Mouse (Mus musculus) kidney, adult 2 months (tissue): ENCODE data around the gene Itgb6.

Experiments
- CTCF ChIP-seq: fragments of 200-500 bp; conservative IDR thresholded peaks from 2 replicates; pipeline ENCODE4 v1.5.1; 2011; ENCODE audit warnings: low read depth, mild to moderate bottlenecking, control low read depth, low read length, moderate library complexity, mixed read lengths; ENCODE audit not compliant: insufficient read depth, insufficient read length
- POLR2A ChIP-seq: fragments of 200-500 bp; IDR thresholded peaks from one replicate; pipeline ENCODE4 v1.6.1; 2011; ENCODE audit warnings: low read depth, low read length, control low read depth

DNA sequence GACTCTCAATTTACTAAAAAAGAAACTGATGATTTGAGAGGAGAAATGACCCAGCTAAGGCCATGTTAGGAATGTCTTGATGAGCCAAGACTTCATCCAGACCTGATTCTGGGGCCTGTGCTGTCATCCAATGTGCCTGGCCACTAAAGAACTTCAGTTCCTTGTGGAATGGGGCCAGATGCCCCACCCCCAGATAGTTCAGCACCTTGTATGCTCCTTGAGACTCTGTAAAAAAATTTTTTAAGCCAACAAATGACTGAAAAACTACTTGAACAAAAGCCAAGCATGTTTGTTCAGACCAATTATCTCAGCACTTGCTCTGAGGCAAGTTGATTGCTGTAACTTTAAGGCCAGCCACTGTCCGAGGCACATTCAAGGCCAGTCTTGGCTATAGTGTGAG is 59.4 kb downstream of the Itgb6 start:
- TF ChIP-seq POLR2A (no peak), CTCF (no peak)
